Mouse (Mus musculus): ENCODE measurements at regions not wholly inside any gene's neighbourhood (a gene's known extent, or its start where the extent isn't known, plus 50 kb on each side); places are given as distances from the start of the nearest gene placed in this dataset.

- no peak overlapping the region for H3K9ac ChIP-seq (ENCODE audit: low read depth, low read length)
These were observed 605.8 kb upstream of the Slc35b3 start for GRCm38 (mm10) chr13:39566491-39566890.

GRCm38 (mm10) chr13:39537724-39538440, 577.2 kb upstream of the Slc35b3 start:
- TF ChIP-seq CTCF (IDR thresholded peaks at IDR 0.05; ENCODE audit: low read depth) = no peak
- no peaks in the 10 kb centered on the region for H3K36me3 ChIP-seq (ENCODE audit: insufficient read depth, low read length)
- no peaks in the 10 kb centered on the region for H3K27me3 ChIP-seq (ENCODE audit: insufficient read depth, low read length)
- H3K9me3 ChIP-seq (replicated peaks; ENCODE audit: low read length) = no peaks in the 10 kb centered on the region
- no peak overlapping the region for H3K4me3 ChIP-seq (replicated peaks; ENCODE audit: low read depth, low read length)
- no peak overlapping the region for H3K27ac ChIP-seq
- WGBS = 39% methylated on average over 14 of the region's 14 CpGs
- peak; percentile 30 for DNase-seq (ENCODE audit: low spot score)
- no peak overlapping the region for H3K4me2 ChIP-seq (ENCODE audit: low read length)
- no peaks in the 10 kb centered on the region for H3K4me1 ChIP-seq (replicated peaks; ENCODE audit: insufficient read depth, low read length)
- ATAC-seq (replicated peaks; ENCODE audit: low FRiP score, low read depth) = no peak
- H3K9ac ChIP-seq (ENCODE audit: low read depth, low read length) = no peak overlapping the region

More at GRCm38 (mm10) chr13:39566491-39566890, 605.8 kb upstream of the Slc35b3 start:
- WGBS = 91% methylated on average over 2 of the region's 2 CpGs
- no peaks in the 10 kb centered on the region for H3K9me3 ChIP-seq (replicated peaks; ENCODE audit: low read length)
- ATAC-seq (replicated peaks; ENCODE audit: low FRiP score, low read depth) (no peak), DNase-seq (ENCODE audit: low spot score) (no peak)
- H3K4me3 ChIP-seq (replicated peaks; ENCODE audit: low read depth, low read length) = no peak overlapping the region
- no peak overlapping the region for H3K4me2 ChIP-seq (ENCODE audit: low read length)
- H3K27ac ChIP-seq = no peak overlapping the region
- H3K27me3 ChIP-seq (ENCODE audit: insufficient read depth, low read length) = no peaks in the 10 kb centered on the region
- no peak for TF ChIP-seq CTCF (IDR thresholded peaks at IDR 0.05; ENCODE audit: low read depth)
- no peaks in the 10 kb centered on the region for H3K4me1 ChIP-seq (replicated peaks; ENCODE audit: insufficient read depth, low read length)
- H3K36me3 ChIP-seq (ENCODE audit: insufficient read depth, low read length) = no peaks in the 10 kb centered on the region

GRCm38 (mm10) chr13:39526469-39526868, 565.8 kb upstream of the Slc35b3 start:
- peaks cover 3% of the 10 kb centered on the region; the same call in 1 of the 2 replicates for H3K4me1 ChIP-seq (replicated peaks; ENCODE audit: insufficient read depth, low read length)
- DNase-seq (ENCODE audit: low spot score) = no peak
- H3K9ac ChIP-seq (ENCODE audit: low read depth, low read length) = no peak overlapping the region
- no peaks in the 10 kb centered on the region for H3K36me3 ChIP-seq (ENCODE audit: insufficient read depth, low read length)
- H3K4me2 ChIP-seq (ENCODE audit: low read length) = no peak overlapping the region
- peak; percentile 47; the same call in 1 of the 2 replicates for TF ChIP-seq CTCF (IDR thresholded peaks at IDR 0.05; ENCODE audit: low read depth)
- WGBS = 88% methylated on average over 1 of the region's 1 CpGs
- no peak for ATAC-seq (replicated peaks; ENCODE audit: low FRiP score, low read depth)
- H3K9me3 ChIP-seq (replicated peaks; ENCODE audit: low read length) = no peaks in the 10 kb centered on the region
- no peak overlapping the region for H3K4me3 ChIP-seq (replicated peaks; ENCODE audit: low read depth, low read length)
- no peak overlapping the region for H3K27ac ChIP-seq
- no peaks in the 10 kb centered on the region for H3K27me3 ChIP-seq (ENCODE audit: insufficient read depth, low read length)

DNA sequence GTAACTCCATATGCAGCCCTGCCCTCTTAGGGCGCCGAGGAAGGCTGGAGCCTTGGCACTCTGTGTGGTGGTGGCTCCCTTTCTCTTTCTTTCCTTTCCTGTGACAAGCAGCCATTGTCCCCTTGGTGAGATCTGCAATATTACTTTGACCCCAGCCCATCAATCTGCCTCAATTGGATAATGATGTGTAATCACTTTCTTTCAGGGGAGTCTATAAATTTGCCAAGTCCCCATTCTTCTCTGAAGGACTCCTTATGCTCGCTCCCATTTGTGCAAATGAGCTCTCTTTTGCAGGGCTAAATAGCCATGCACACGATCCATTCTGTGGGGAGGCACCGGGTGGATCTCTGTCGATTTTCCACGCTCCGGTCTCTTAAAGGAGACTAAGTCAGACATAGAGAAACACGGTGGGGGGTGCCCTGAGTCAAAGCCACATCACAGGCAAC, 563.2 kb upstream of the Slc35b3 start:
- Histone ChIP-seq H3K4me3 (replicated peaks; ENCODE audit: low read depth, low read length) (no peak overlapping the region), H3K9ac (ENCODE audit: low read depth, low read length) (no peak overlapping the region), H3K36me3 (ENCODE audit: insufficient read depth, low read length) (no peaks in the 10 kb centered on the region), H3K27ac (no peak overlapping the region), H3K27me3 (ENCODE audit: insufficient read depth, low read length) (no peaks in the 10 kb centered on the region), H3K4me1 (replicated peaks; ENCODE audit: insufficient read depth, low read length) (peaks cover 3% of the 10 kb centered on the region; the same call in 1 of the 2 replicates), H3K4me2 (ENCODE audit: low read length) (no peak overlapping the region), H3K9me3 (replicated peaks; ENCODE audit: low read length) (no peaks in the 10 kb centered on the region)
- ATAC-seq (replicated peaks; ENCODE audit: low FRiP score, low read depth) (no peak), DNase-seq (ENCODE audit: low spot score) (no peak)
- WGBS = 22% methylated on average over 9 of the region's 9 CpGs
- no peak for TF ChIP-seq CTCF (IDR thresholded peaks at IDR 0.05; ENCODE audit: low read depth)

DNA sequence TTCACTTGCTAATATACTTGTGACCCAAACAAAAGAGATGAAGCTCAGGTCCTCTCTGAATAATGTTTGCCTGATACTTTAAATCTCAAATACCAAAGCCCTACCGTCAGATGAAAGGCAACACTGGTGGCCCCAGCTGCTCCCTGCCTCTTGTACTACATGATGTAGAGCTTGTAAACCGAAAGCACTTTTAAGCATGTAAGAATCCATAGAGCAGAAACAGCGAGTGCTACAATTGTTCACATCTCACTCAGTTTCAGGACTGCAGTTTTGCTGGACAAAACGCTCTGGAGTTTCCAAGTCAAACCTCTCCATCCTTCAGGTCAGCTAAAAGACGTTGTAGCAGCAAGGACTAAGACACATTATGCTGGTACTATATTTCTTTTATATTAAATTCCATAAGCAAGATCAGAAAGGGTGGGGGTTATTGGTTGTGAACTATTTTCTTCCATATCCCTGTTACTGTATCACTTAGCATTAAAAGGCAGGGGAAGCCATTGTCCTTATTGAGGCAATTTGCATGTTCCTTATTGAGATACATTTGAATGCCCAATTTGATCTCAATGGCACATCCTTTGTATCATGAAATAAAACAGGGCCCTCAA, 562.7 kb upstream of the Slc35b3 start:
- 53% methylated on average over 5 of the region's 5 CpGs for WGBS
- ATAC-seq (replicated peaks; ENCODE audit: low FRiP score, low read depth) (no peak), DNase-seq (ENCODE audit: low spot score) (peak; percentile 23)
- Histone ChIP-seq H3K4me3 (replicated peaks; ENCODE audit: low read depth, low read length) (no peak overlapping the region), H3K27ac (no peak overlapping the region), H3K27me3 (ENCODE audit: insufficient read depth, low read length) (no peaks in the 10 kb centered on the region), H3K9ac (ENCODE audit: low read depth, low read length) (no peak overlapping the region), H3K36me3 (ENCODE audit: insufficient read depth, low read length) (no peaks in the 10 kb centered on the region), H3K9me3 (replicated peaks; ENCODE audit: low read length) (no peaks in the 10 kb centered on the region), H3K4me2 (ENCODE audit: low read length) (no peak overlapping the region), H3K4me1 (replicated peaks; ENCODE audit: insufficient read depth, low read length) (peaks cover 3% of the 10 kb centered on the region; the same call in 1 of the 2 replicates)
- no peak for TF ChIP-seq CTCF (IDR thresholded peaks at IDR 0.05; ENCODE audit: low read depth)

GRCm38 (mm10) chr13:39520846-39521245, 560.2 kb upstream of the Slc35b3 start:
- Histone ChIP-seq H3K4me3 (replicated peaks; ENCODE audit: low read depth, low read length) (no peak overlapping the region), H3K27me3 (ENCODE audit: insufficient read depth, low read length) (no peaks in the 10 kb centered on the region), H3K36me3 (ENCODE audit: insufficient read depth, low read length) (no peaks in the 10 kb centered on the region), H3K4me2 (ENCODE audit: low read length) (no peak overlapping the region), H3K4me1 (replicated peaks; ENCODE audit: insufficient read depth, low read length) (peaks cover 3% of the 10 kb centered on the region; the same call in 1 of the 2 replicates), H3K9me3 (replicated peaks; ENCODE audit: low read length) (no peaks in the 10 kb centered on the region), H3K27ac (no peak overlapping the region), H3K9ac (ENCODE audit: low read depth, low read length) (no peak overlapping the region)
- ATAC-seq (replicated peaks; ENCODE audit: low FRiP score, low read depth) = no peak
- no peak for DNase-seq (ENCODE audit: low spot score)
- TF ChIP-seq CTCF (IDR thresholded peaks at IDR 0.05; ENCODE audit: low read depth) = no peak
- 96% methylated on average over 9 of the region's 9 CpGs for WGBS
